Mouse (Mus musculus): ENCODE measurements around the gene 2610528J11Rik.

DNA sequence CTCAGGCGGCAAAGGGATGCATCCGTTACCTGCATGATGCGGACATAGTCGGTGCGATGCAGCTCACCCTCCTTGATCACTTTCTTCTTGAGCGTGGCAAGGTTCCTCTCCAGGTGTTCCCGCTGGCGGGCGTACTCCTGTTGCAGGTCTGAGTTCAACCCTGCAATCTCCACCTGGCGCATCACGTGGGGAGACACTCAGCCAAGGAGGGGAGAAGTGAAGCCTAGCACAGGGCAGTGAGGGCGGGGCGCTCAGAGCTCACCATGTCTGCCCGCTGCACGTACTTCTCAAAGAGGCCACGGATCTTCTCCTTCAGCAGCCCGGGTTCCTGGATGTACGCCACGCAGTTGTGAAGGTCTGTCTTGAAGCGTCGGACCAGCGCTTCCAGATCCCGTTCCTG, 42.5 kb downstream of the 2610528J11Rik start:
- TF ChIP-seq EP300 (IDR thresholded peaks at IDR 0.05; ENCODE audit: low read depth) (no peak), CTCF (IDR thresholded peaks at IDR 0.05; ENCODE audit: low read depth) (no peak)
